Mouse (Mus musculus): ENCODE data around the gene Ccdc122. TPM values are rescaled to one million over a fixed set of nuclear protein-coding genes. Genes with fewer than 3 reads are reported as not detected.
A peak's percentile ranks its signal among the peaks of the same experiment; 100 is the strongest.
"Not testable (repeated sequence)": the region's sequence is repeated elsewhere in the genome, so short reads cannot be mapped to it uniquely, and the experiment has no call there.

Gene Ccdc122
- under 1 TPM; 0.26 to 0.70 TPM for total RNA-seq (2021)

GRCm38 (mm10) chr14:77036226-77037046 lies at the start of gene Ccdc122, which contains the start of gene Lacc1:
TSS of gene Ccdc122 (plus strand) at chr14:77036772.
TSS of gene Lacc1 (minus strand) at chr14:77036904.
- intact Hi-C loops (cut with DNase I): no loop called here
- DNase-seq: peak; percentile 65

- DNase-seq; intact Hi-C loops (cut with DNase I): not testable (repeated sequence)
Measured at GRCm38 (mm10) chr14:76990351-76990750, 46.2 kb upstream of the Ccdc122 start.

- DNase-seq: no peak
- intact Hi-C loops (cut with DNase I): loop anchor here (5.0 to 10.0 kb wide), 2 partner anchors 117 to 210 kb away; no protein-coding TSS in a partner anchor
Measured at GRCm38 (mm10) chr14:77004740-77005139, 31.8 kb upstream of the Ccdc122 start.

GRCm38 (mm10) chr14:77005566-77005965 lies 31.0 kb upstream of the Ccdc122 start:
- no peak for DNase-seq
- intact Hi-C loops (cut with DNase I): loop anchor here (5.0 to 10.0 kb wide), 2 partner anchors 118 to 211 kb away; no protein-coding TSS in a partner anchor

GRCm38 (mm10) chr14:77008238-77008637 lies 28.3 kb upstream of the Ccdc122 start:
- intact Hi-C loops (cut with DNase I): loop anchor here (5.0 to 10.0 kb wide), 2 partner anchors 121 to 213 kb away; no protein-coding TSS in a partner anchor
- DNase-seq: peak; percentile 83

- intact Hi-C loops (cut with DNase I): loop anchor here (2.0 to 5.0 kb wide), 3 partner anchors 509 to 890 kb away; no protein-coding TSS in a partner anchor
- peak; percentile 65 for DNase-seq
Measured at GRCm38 (mm10) chr14:77011804-77012203, 24.8 kb upstream of the Ccdc122 start.

- DNase-seq; intact Hi-C loops (cut with DNase I): not testable (repeated sequence)
Measured at GRCm38 (mm10) chr14:77016783-77017182, 19.8 kb upstream of the Ccdc122 start.

- intact Hi-C loops (cut with DNase I): no loop called here
Measured at GRCm38 (mm10) chr14:77017211-77017610, 19.4 kb upstream of the Ccdc122 start.

GRCm38 (mm10) chr14:77024499-77024898 lies 12.1 kb upstream of the Ccdc122 start:
- DNase-seq: no peak
- intact Hi-C loops (cut with DNase I): no loop called here

More at GRCm38 (mm10) chr14:77017211-77017610, 19.4 kb upstream of the Ccdc122 start:
- DNase-seq: no peak

- DNase-seq: no peak
- intact Hi-C loops (cut with DNase I): no loop called here
Measured at GRCm38 (mm10) chr14:77029319-77030054, 7.1 kb upstream of the Ccdc122 start.

GRCm38 (mm10) chr14:77030808-77031207 lies 5.8 kb upstream of the Ccdc122 start:
- intact Hi-C loops (cut with DNase I): no loop called here
- DNase-seq: no peak

GRCm38 (mm10) chr14:77032433-77032832 lies 4.1 kb upstream of the Ccdc122 start:
- intact Hi-C loops (cut with DNase I): no loop called here

GRCm38 (mm10) chr14:77033391-77033790 lies 3.2 kb upstream of the Ccdc122 start:
- intact Hi-C loops (cut with DNase I): no loop called here

More at GRCm38 (mm10) chr14:77032433-77032832, 4.1 kb upstream of the Ccdc122 start:
- no peak for DNase-seq

GRCm38 (mm10) chr14:77034175-77034915 lies 2.2 kb upstream of the Ccdc122 start:
- intact Hi-C loops (cut with DNase I): no loop called here
- DNase-seq: no peak

More at GRCm38 (mm10) chr14:77033391-77033790, 3.2 kb upstream of the Ccdc122 start:
- DNase-seq: no peak

- intact Hi-C loops (cut with DNase I): no loop called here
- DNase-seq: no peak
Measured at GRCm38 (mm10) chr14:77034970-77035369, 1.6 kb upstream of the Ccdc122 start.

GRCm38 (mm10) chr14:77037330-77037729 lies 758 bp downstream of the Ccdc122 start:
- intact Hi-C loops (cut with DNase I): no loop called here
- DNase-seq: no peak

- no peak for DNase-seq
- intact Hi-C loops (cut with DNase I): no loop called here
Measured at GRCm38 (mm10) chr14:77037832-77038425, 1.4 kb downstream of the Ccdc122 start.

- DNase-seq: no peak
- intact Hi-C loops (cut with DNase I): no loop called here
Measured at GRCm38 (mm10) chr14:77053288-77053687, 16.7 kb downstream of the Ccdc122 start.

GRCm38 (mm10) chr14:77069361-77069760 lies 32.8 kb downstream of the Ccdc122 start:
- intact Hi-C loops (cut with DNase I): no loop called here
- no peak for DNase-seq

- intact Hi-C loops (cut with DNase I): no loop called here
- DNase-seq: no peak
Measured at GRCm38 (mm10) chr14:77081248-77081647, 44.7 kb downstream of the Ccdc122 start.

Data from left cerebral cortex, postnatal 4 days (tissue).